Mouse (Mus musculus) bone marrow, adult 2 months (tissue): ENCODE results near the gene Alk. TPM values are rescaled to one million over a fixed set of nuclear protein-coding genes. Genes with fewer than 3 reads are reported as not detected.

Experiments
- H3K27ac ChIP-seq: fragments of 200-500 bp; 2 replicates; pipeline ENCODE4 v1.5.1; 2012; ENCODE audit warnings: low read depth, mild to moderate bottlenecking, control low read depth, inconsistent platforms, low read length; ENCODE audit not compliant: control insufficient read depth, poor library complexity, insufficient read depth
- H3K4me1 ChIP-seq: fragments of 200-500 bp; 2 replicates; pipeline ENCODE4 v1.6.1; 2011; ENCODE audit warnings: low read length; ENCODE audit not compliant: control insufficient read depth, insufficient read depth
- H3K4me3 ChIP-seq: fragments of 200-500 bp; replicated peaks from 2 replicates; pipeline ENCODE3; 2011; ENCODE audit warnings: mild to moderate bottlenecking, low read depth, low read length, control low read depth; ENCODE audit not compliant: control insufficient read depth
- CTCF ChIP-seq: fragments of 200-500 bp; IDR thresholded peaks from 2 replicates; pipeline ENCODE4 v1.5.1; 2011; ENCODE audit warnings: low read length, control low read depth; ENCODE audit not compliant: control insufficient read depth, insufficient read depth
- POLR2A ChIP-seq: fragments of 200-500 bp; IDR thresholded peaks from 2 replicates; pipeline ENCODE4 v1.6.1; 2011; ENCODE audit warnings: low read depth, mild to moderate bottlenecking, control low read depth, low read length, borderline replicate concordance; ENCODE audit not compliant: control insufficient read depth
- WGBS: fragments of 180-500 bp; shearing (Covaris S2); methylation state at CpG from one replicate; pipeline ENCODE4 v1.1.7; 2018; 5-methylcytosine and 5-hydroxymethylcytosine counted together
- polyA plus RNA-seq: library from polyadenylated mRNA; stranded (reverse); fragments of >200 nt; gene quantifications from 2 replicates; pipeline ENCODE4 v1.2.4, GENCODE M21; 2011; ENCODE audit warnings: low replicate concordance; ENCODE audit not compliant: missing spikeins, insufficient read depth, insufficient read length

The Alk gene
- polyA plus RNA-seq, 1 experiment: not detected

DNA sequence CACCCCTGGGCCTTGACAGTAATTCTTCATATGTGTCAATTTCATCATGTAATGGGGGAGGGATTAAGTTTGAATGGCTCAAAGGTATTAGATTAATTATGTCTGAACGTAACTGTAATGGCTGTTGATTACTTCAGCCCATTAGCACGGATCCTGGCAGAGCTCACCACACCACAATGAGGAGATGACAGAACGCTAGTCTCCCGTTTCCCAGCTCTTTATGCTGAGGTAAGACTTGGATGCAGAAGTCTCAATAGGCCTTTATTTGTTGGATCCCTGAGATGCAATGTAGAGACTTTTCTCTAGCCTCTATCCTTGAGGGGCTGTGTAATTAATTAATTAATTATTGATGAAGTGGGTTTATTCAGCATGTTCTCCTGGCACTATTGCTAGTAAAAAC is 627.8 kb downstream of the Alk start:
- H3K27ac ChIP-seq: no peak overlapping the region
- TF ChIP-seq CTCF (no peak), POLR2A (no peak)
- H3K4me1 ChIP-seq: no peaks in the 10 kb centered on the region
- no peak overlapping the region for H3K4me3 ChIP-seq
- WGBS: 89% methylated on average over 4 of the region's 4 CpGs

DNA sequence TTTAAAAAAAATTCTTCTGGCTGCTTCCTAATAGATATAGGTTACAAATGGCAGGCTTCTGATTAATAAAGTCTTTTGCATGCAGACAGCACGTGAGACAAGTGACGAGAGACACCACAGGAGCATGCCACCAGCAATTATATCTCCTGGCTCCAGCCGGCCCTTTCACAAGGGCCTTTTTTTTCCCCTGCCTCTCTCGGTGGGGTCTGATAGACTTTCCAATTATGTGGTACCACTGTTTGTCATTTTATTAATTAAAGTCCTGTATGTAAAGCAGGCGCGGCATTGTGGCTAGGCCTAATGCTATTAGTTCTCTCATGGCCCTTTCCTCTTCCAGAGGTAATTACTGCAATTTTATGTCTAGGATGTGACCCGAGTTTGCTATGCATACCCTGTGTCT is 630.7 kb downstream of the Alk start:
- no peaks in the 10 kb centered on the region for H3K4me1 ChIP-seq
- no peak for TF ChIP-seq CTCF
- WGBS: 79% methylated on average over 7 of the region's 7 CpGs
- no peak overlapping the region for H3K4me3 ChIP-seq
- H3K27ac ChIP-seq: no peak overlapping the region

DNA sequence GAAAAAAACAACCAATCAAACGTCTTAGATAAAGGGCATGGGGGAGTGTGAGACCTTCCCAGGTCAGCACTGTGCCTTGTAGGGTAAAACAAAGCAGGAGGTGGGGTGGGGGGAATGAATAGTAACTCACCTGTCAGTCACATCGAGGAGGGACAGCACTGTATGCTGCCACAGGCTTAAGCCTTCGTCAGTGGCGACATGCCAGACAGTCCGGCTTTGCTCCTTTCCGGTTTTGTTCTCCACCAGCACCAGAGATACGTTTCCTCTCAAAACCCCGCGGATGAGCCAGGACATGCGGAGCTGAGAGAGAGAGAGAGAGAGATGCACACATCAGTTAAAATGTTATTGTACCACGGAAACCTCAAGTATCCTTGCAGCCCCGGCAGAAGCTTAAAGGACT is 637.1 kb downstream of the Alk start:
- 70% methylated on average over 12 of the region's 12 CpGs for WGBS

DNA sequence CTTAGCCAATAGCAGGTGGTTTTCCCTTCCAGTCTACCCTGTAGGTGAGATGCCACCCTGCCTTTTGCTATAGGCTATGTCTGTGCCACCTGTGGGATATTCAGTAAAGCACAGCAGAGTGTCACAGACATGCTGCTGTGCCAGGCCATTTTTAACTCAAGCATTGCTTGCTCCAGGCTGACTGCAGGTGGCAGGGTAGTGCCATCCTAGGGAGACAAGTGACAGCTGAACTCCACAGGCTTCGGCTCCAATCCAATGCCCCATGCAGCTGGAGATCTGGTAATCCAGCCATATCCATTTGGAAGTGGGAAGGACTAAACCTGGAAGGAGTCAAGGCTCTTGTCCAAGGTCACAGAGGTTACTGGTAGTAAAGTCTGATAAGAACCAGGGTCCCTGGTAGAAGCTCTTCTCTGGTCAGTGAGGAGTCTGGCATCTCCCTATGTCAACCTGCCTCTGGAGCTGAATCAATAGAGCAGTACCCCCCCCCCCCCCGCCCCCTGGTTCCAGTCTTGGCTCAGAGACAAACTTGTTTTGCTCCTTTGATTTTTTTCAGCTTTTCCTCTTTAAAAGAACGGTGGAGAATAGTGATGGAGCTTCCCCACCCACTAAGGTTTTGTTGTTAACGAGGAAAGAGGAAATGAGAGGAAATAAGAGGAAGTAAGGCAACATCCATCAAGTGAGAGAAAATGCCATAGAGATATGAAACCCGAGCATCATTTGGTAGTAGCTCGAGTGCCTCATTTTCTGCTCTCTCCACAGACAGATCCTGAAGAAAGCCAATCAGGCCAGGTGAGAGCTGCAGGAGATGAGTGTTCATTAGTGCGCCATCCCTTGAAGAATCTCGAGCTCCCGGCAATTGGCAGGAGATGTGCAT is 638.5 kb downstream of the Alk start:
- Histone ChIP-seq H3K4me3 (no peak overlapping the region), H3K4me1 (no peaks in the 10 kb centered on the region; the same call in 1 of the 2 replicates), H3K27ac (no peak overlapping the region)
- TF ChIP-seq POLR2A: no peak
- TF ChIP-seq CTCF: peak; percentile 45
- 29% methylated on average over 9 of the region's 9 CpGs for WGBS

More for the DNA sequence above, 637.1 kb downstream of the Alk start:
- Histone ChIP-seq H3K4me1 (no peaks in the 10 kb centered on the region; the same call in 1 of the 2 replicates), H3K27ac (no peak overlapping the region), H3K4me3 (no peak overlapping the region)
- TF ChIP-seq POLR2A (no peak), CTCF (no peak)

DNA sequence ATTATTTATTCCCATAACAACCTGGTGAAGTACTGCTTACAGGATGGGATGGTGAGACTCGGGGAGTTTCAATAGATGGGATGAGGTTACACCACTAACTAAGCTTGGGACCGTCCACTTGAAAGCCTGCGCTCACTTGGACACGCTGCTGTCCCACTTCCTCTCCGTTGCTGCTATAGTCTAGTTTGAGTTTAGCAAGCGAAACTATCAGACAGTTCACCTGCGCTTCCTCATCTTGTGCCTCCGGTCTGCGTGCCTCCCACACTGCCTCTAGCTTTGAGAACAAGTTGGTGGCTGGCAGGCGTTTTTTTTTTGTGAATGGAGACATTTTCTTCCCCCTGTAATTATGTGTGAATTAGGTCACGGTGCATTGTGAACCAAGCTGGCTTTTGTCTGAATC is 639.8 kb downstream of the Alk start:
- no peak overlapping the region for H3K4me3 ChIP-seq
- no peak overlapping the region for H3K27ac ChIP-seq
- H3K4me1 ChIP-seq: no peaks in the 10 kb centered on the region; the same call in 1 of the 2 replicates
- WGBS: 48% methylated on average over 11 of the region's 11 CpGs
- TF ChIP-seq CTCF (no peak), POLR2A (no peak)

GRCm38 (mm10) chr17:71962746-71963145 is 641.7 kb downstream of the Alk start:
- 44% methylated on average over 9 of the region's 9 CpGs for WGBS
- H3K4me3 ChIP-seq: no peak overlapping the region
- no peak overlapping the region; the same call in 1 of the 2 replicates for H3K27ac ChIP-seq
- no peak for TF ChIP-seq CTCF
- no peak for TF ChIP-seq POLR2A
- no peaks in the 10 kb centered on the region; the same call in 1 of the 2 replicates for H3K4me1 ChIP-seq

GRCm38 (mm10) chr17:71955011-71955410 is 649.4 kb downstream of the Alk start:
- H3K4me3 ChIP-seq: no peak overlapping the region

GRCm38 (mm10) chr17:71954217-71954844 is 650.1 kb downstream of the Alk start:
- Histone ChIP-seq H3K4me3 (no peak overlapping the region), H3K27ac (no peak overlapping the region), H3K4me1 (no peaks in the 10 kb centered on the region)
- WGBS: 76% methylated on average over 15 of the region's 15 CpGs
- TF ChIP-seq CTCF (no peak), POLR2A (no peak)

More at GRCm38 (mm10) chr17:71955011-71955410, 649.4 kb downstream of the Alk start:
- 29% methylated on average over 7 of the region's 7 CpGs for WGBS
- no peaks in the 10 kb centered on the region for H3K4me1 ChIP-seq
- no peak overlapping the region for H3K27ac ChIP-seq
- TF ChIP-seq CTCF: no peak
- no peak for TF ChIP-seq POLR2A

DNA sequence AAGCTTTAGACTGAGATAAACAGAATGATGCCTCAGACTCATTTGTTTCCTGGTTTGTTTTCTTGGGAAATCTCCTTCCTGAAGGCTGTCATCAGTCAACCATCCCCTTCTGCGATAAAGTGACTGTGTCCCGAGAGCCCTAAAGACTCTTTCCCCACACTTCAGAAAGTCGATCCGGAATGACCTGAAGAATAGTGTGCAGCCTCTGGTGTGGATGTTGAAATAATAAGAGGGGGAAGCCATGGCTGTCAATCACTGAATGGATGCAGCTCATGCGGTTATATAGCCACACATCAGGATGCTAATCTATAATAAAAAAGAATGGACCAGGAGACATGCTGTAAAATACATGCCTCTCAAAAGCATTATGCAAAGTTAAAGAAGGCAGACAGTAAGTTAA is 653.5 kb downstream of the Alk start:
- 84% methylated on average over 5 of the region's 5 CpGs for WGBS
- no peak overlapping the region for H3K27ac ChIP-seq
- TF ChIP-seq POLR2A: no peak
- TF ChIP-seq CTCF: no peak
- no peaks in the 10 kb centered on the region for H3K4me1 ChIP-seq
- H3K4me3 ChIP-seq: no peak overlapping the region
